Mouse (Mus musculus) MEL (cell line): ENCODE measurements around the gene Tipin. TPM values are rescaled to one million over a fixed set of nuclear protein-coding genes. Genes with fewer than 3 reads are reported as not detected.

Experiments
- DNase-seq: peaks from one replicate; pipeline ENCODE4 v3.0.0; 2011; ENCODE audit warnings: low read depth, low spot score
- H3K27ac ChIP-seq: 2 replicates; pipeline ENCODE4 v1.5.1; 2012; ENCODE audit warnings: low read depth, mild to moderate bottlenecking, control low read depth, low read length, moderate library complexity; ENCODE audit not compliant: control insufficient read depth
- H3K27me3 ChIP-seq, 2 experiments: fragments of 150-350 bp in 1 of 2; sonication (generic) in 1 of 2; 2 replicates each; pipeline ENCODE4 v1.6.1; 2012; ENCODE audit warnings: low read length in 2 of 2, mild to moderate bottlenecking in 2 of 2, improper control_type of control experiment in 1 of 2, moderate library complexity in 1 of 2; ENCODE audit not compliant: insufficient read depth in 2 of 2, control insufficient read depth in 1 of 2
- H3K36me3 ChIP-seq, 2 experiments: 2 replicates each; pipeline ENCODE4 v1.6.1; 2012 to 2014; ENCODE audit warnings: low read length in 2 of 2, improper control_type of control experiment in 1 of 2, inconsistent platforms in 1 of 2, mild to moderate bottlenecking in 1 of 2; ENCODE audit not compliant: insufficient read depth in 2 of 2, control insufficient read depth in 1 of 2
- H3K4me1 ChIP-seq, 2 experiments: fragments of 150-350 bp in 1 of 2; sonication (generic) in 1 of 2; 2 replicates each; pipeline ENCODE4 v1.6.1; 2012; ENCODE audit warnings: low read length in 2 of 2, improper control_type of control experiment in 1 of 2, mild to moderate bottlenecking in 1 of 2; ENCODE audit not compliant: insufficient read depth in 2 of 2, control insufficient read depth in 1 of 2
- H3K4me3 ChIP-seq, 2 experiments: fragments of 150-350 bp in 1 of 2; sonication (generic) in 1 of 2; 2 replicates each; pipeline ENCODE4 v1.5.1; 2012; ENCODE audit warnings: low read depth in 2 of 2, low read length in 2 of 2, mild to moderate bottlenecking in 2 of 2, moderate library complexity in 2 of 2, control low read depth in 1 of 2, improper control_type of control experiment in 1 of 2; ENCODE audit not compliant: control insufficient read depth in 1 of 2, insufficient read depth in 1 of 2
- H3K79me2 ChIP-seq: 2 replicates; pipeline ENCODE4 v1.6.1; 2012; ENCODE audit warnings: mild to moderate bottlenecking, low read length, moderate library complexity; ENCODE audit not compliant: control insufficient read depth, poor library complexity, insufficient read depth
- H3K9ac ChIP-seq: 2 replicates; pipeline ENCODE4 v1.6.1; 2012; ENCODE audit warnings: low read depth, mild to moderate bottlenecking, control low read depth, low read length, moderate library complexity; ENCODE audit not compliant: control insufficient read depth, poor library complexity, severe bottlenecking
- H3K9me3 ChIP-seq: fragments of 150-350 bp; sonication (generic); replicated peaks from 2 replicates; pipeline ENCODE4 v1.6.1; 2012; ENCODE audit warnings: mild to moderate bottlenecking, low read length, improper control_type of control experiment, moderate library complexity; ENCODE audit not compliant: insufficient read depth
- BHLHE40 ChIP-seq: IDR thresholded peaks from 2 replicates; pipeline ENCODE4 v1.6.1; 2012; ENCODE audit warnings: low read depth, mild to moderate bottlenecking, inconsistent platforms, low read length, improper control_type of control experiment, borderline replicate concordance
- CHD1 ChIP-seq: IDR thresholded peaks from 2 replicates; pipeline ENCODE4 v1.6.1; 2012; ENCODE audit warnings: low read depth, mild to moderate bottlenecking, inconsistent platforms, low read length, improper control_type of control experiment
- CTCF ChIP-seq, 3 experiments: IDR thresholded peaks in 2 of 3; conservative IDR thresholded peaks in 1 of 3; 2 replicates each; pipeline ENCODE4 v1.5.1; 2011 to 2012; ENCODE audit warnings: low read length in 3 of 3, low read depth in 2 of 3, mild to moderate bottlenecking in 2 of 3, improper control_type of control experiment in 1 of 3, inconsistent platforms in 1 of 3, mixed read lengths in 1 of 3, moderate library complexity in 1 of 3; ENCODE audit not compliant: control insufficient read depth in 1 of 3, insufficient read depth in 1 of 3, poor library complexity in 1 of 3, severe bottlenecking in 1 of 3
- ELF1 ChIP-seq: IDR thresholded peaks from 2 replicates; pipeline ENCODE4 v1.6.1; 2014; ENCODE audit warnings: low read depth, mild to moderate bottlenecking, inconsistent platforms, low read length, improper control_type of control experiment, moderate library complexity
- ETS1 ChIP-seq: IDR thresholded peaks from 2 replicates; pipeline ENCODE4 v1.6.1; 2012; ENCODE audit warnings: low read depth, mild to moderate bottlenecking, inconsistent platforms, low read length, improper control_type of control experiment, moderate library complexity
- GABPA ChIP-seq: IDR thresholded peaks from 2 replicates; pipeline ENCODE4 v1.6.1; 2012; ENCODE audit warnings: low read depth, mild to moderate bottlenecking, inconsistent platforms, low read length, improper control_type of control experiment, moderate library complexity
- GATA1 ChIP-seq: IDR thresholded peaks from 2 replicates; pipeline ENCODE4 v1.6.1; 2011; ENCODE audit warnings: low read depth, low read length, improper control_type of control experiment
- HCFC1 ChIP-seq: IDR thresholded peaks from 2 replicates; pipeline ENCODE4 v1.6.1; 2012; ENCODE audit warnings: low read depth, mild to moderate bottlenecking, inconsistent platforms, low read length, improper control_type of control experiment, moderate library complexity
- KAT2A ChIP-seq: conservative IDR thresholded peaks from 2 replicates; pipeline ENCODE4 v1.6.1; 2012; ENCODE audit warnings: low read depth, low read length, improper control_type of control experiment, inconsistent platforms
- MAFK ChIP-seq: IDR thresholded peaks from 2 replicates; pipeline ENCODE4 v1.6.1; 2011; ENCODE audit warnings: low read depth, mild to moderate bottlenecking, low read length, improper control_type of control experiment, borderline replicate concordance
- MXI1 ChIP-seq: IDR thresholded peaks from 2 replicates; pipeline ENCODE4 v1.6.1; 2011; ENCODE audit warnings: mild to moderate bottlenecking, low read depth, low read length, improper control_type of control experiment
- MYC ChIP-seq: IDR thresholded peaks from 2 replicates; pipeline ENCODE4 v1.6.1; 2011; ENCODE audit warnings: low read depth, mild to moderate bottlenecking, low read length, improper control_type of control experiment, moderate library complexity
- POLR2AphosphoS2 ChIP-seq: IDR thresholded peaks from 2 replicates; pipeline ENCODE4 v1.6.1; 2011; ENCODE audit warnings: low read length, improper control_type of control experiment
- RAD21 ChIP-seq: IDR thresholded peaks from 2 replicates; pipeline ENCODE4 v1.6.1; 2011; ENCODE audit warnings: mild to moderate bottlenecking, low read depth, low read length, improper control_type of control experiment
- TAL1 ChIP-seq: IDR thresholded peaks from 2 replicates; pipeline ENCODE4 v1.6.1; 2012; ENCODE audit warnings: mild to moderate bottlenecking, inconsistent platforms, low read length, moderate library complexity, mixed read lengths
- TBP ChIP-seq: IDR thresholded peaks from 2 replicates; pipeline ENCODE4 v1.8.0; 2011; ENCODE audit warnings: low read depth, low read length, improper control_type of control experiment
- USF1 ChIP-seq: IDR thresholded peaks from 2 replicates; pipeline ENCODE4 v1.6.1; 2014; ENCODE audit warnings: low read depth, mild to moderate bottlenecking, inconsistent platforms, low read length, improper control_type of control experiment, moderate library complexity
- ZC3H11A ChIP-seq: IDR thresholded peaks from 2 replicates; pipeline ENCODE4 v1.6.1; 2012; ENCODE audit warnings: low read depth, mild to moderate bottlenecking, inconsistent platforms, low read length, improper control_type of control experiment
- ZKSCAN1 ChIP-seq: IDR thresholded peaks from 2 replicates; pipeline ENCODE4 v1.6.1; 2012; ENCODE audit warnings: low read depth, mild to moderate bottlenecking, inconsistent platforms, low read length, improper control_type of control experiment, moderate library complexity
- ZNF384 ChIP-seq: IDR thresholded peaks from 2 replicates; pipeline ENCODE4 v1.6.1; 2012; ENCODE audit warnings: low read depth, mild to moderate bottlenecking, inconsistent platforms, low read length, improper control_type of control experiment
- polyA plus RNA-seq, 2 experiments: library from polyadenylated mRNA; stranded (reverse) in 1 of 2; unstranded in 1 of 2; fragments of >175 nt in 1 of 2; fragments of >200 nt in 1 of 2; gene quantifications; 2 replicates each; pipeline versions ENCODE4 v1.2.1 to v1.2.4; 2012; ENCODE audit warnings: low replicate concordance in 2 of 2, low read depth in 1 of 2; ENCODE audit not compliant: insufficient read length in 2 of 2, insufficient read depth in 1 of 2, missing spikeins in 1 of 2
- total RNA-seq: library from RNA; depleted of rRNA; stranded (reverse); fragments of 300-350 nt; gene quantifications from 2 replicates; pipeline ENCODE4 v1.2.3, GENCODE M21; 2012

Gene Tipin
- total and polyA plus RNA-seq, 3 experiments, result 128 to 189 TPM; not detected in 1

DNA sequence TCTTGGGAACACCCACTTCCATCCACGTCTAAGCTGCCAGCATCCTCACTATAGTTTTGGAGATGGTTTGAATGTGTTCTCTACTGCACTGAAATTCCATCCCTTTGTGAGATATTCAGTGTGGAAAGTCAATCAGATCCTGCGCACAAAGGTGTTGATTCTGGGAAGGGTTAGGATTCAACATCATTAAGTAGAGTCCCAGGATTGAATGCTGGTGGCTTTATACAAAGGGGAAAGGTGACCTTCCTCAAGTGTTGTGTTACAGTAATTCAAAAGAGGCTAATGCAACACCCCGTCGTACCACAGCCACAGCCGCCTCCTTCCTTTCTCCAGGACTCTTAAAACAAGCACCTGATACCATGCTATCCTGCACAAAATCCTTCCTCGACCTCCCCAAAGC, 54.4 kb downstream of the Tipin start:
- TF ChIP-seq ELF1 (no peak), BHLHE40 (no peak), MXI1 (no peak), MYC (no peak), TBP (no peak), RAD21 (no peak), MAFK (no peak), CHD1 (no peak), ZKSCAN1 (no peak), GATA1 (no peak), CTCF (IDR thresholded peaks at IDR 0.05 in 2 of 3, conservative IDR thresholded peaks at IDR 0.05 in 1 of 3; ENCODE audit: control insufficient read depth in 1 of 3, insufficient read depth in 1 of 3, low read depth in 2 of 3, low read length in 3 of 3, poor library complexity in 1 of 3, severe bottlenecking in 1 of 3) (no peak), GABPA (no peak), USF1 (no peak), ETS1 (no peak), ZNF384 (no peak)
- Histone ChIP-seq H3K79me2 (peaks cover 9% of the 10 kb centered on the region), H3K4me3 (no peak overlapping the region), H3K36me3 (no peaks in the 10 kb centered on the region), H3K9me3 (no peaks in the 10 kb centered on the region), H3K4me1 (no peaks in the 10 kb centered on the region), H3K27ac (no peak overlapping the region), H3K27me3 (no peaks in the 10 kb centered on the region), H3K9ac (no peak overlapping the region)
- DNase-seq, result no peak

DNA sequence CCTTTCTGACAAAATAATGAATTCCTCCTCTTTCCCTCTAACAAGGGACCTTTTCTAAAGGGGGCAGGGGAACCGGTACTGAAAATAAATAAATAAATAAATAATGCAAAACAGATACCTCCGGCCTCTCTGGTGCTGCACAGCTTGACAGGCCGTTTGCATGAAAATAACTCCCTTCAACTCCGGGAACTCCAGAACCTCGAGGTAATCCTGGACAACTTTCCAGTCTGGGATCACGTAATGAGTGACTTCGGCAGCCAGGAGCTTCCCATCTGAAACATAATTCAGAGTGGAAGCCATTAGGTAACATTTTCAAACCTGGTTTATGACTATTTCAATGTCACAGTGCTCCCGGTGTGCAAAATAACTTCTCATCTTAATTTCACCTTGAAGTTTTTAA, 58.0 kb downstream of the Tipin start:
- Histone ChIP-seq H3K27me3 (no peaks in the 10 kb centered on the region), H3K9me3 (no peaks in the 10 kb centered on the region), H3K4me1 (no peaks in the 10 kb centered on the region; a peak in 1 of 4 replicates), H3K79me2 (peaks cover 13% of the 10 kb centered on the region), H3K36me3 (peaks cover 0 to 5% of the 10 kb centered on the region in 2 experiments; a peak in 2 of 4 replicates), H3K9ac (no peak overlapping the region), H3K4me3 (no peak overlapping the region), H3K27ac (no peak overlapping the region)
- DNase-seq, result no peak
- no peak for TF ChIP-seq TBP
- TF ChIP-seq KAT2A, result no peak
- TF ChIP-seq TAL1, result no peak
- TF ChIP-seq POLR2AphosphoS2, result no peak
- TF ChIP-seq ZC3H11A, result no peak
- TF ChIP-seq HCFC1, result no peak
